Mouse (Mus musculus): ENCODE measurements around the gene Pacsin1. TPM values are rescaled to one million over a fixed set of nuclear protein-coding genes. Genes with fewer than 3 reads are reported as not detected.
A peak's percentile ranks its signal among the peaks of the same experiment; 100 is the strongest.

The Pacsin1 gene
- polyA plus RNA-seq, 2 experiments: 2.4 to 4.5 TPM

DNA sequence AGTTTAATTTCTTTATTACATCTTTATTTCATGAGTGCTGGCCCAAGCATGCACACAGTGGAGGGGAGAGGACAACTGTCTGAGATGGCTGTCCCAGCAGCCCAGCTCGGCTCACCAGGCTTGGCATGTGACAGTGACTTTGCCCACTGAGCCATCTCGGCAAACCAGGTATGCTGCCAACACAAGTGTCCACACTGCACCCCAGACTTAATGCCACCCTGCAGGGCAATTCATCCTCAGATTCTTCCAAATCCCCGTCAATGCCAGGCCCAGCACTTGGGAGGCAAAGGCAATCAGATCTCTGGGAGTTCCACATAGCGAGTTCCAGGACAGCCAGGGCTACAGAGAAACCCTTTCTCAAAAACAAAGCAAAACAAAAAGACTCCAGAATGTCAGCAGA, 42.3 kb upstream of the Pacsin1 start:
- no peak overlapping the region for H3K9ac ChIP-seq (ENCODE audit: low read depth, low read length, severe bottlenecking)
- H3K4me3 ChIP-seq (replicated peaks; ENCODE audit: low read length): no peak overlapping the region
- no peak for TF ChIP-seq POLR2A (IDR thresholded peaks at IDR 0.05; ENCODE audit: borderline replicate concordance, extremely low read depth, insufficient read depth, insufficient read length)
- no peak for ATAC-seq (ENCODE audit: low FRiP score, low read depth)
- peaks cover 7% of the 10 kb centered on the region; the same call in 1 of the 2 replicates for H3K36me3 ChIP-seq (ENCODE audit: control insufficient read depth, insufficient read depth, low read length)
- no peaks in the 10 kb centered on the region for H3K27me3 ChIP-seq (ENCODE audit: control insufficient read depth, insufficient read depth, low read length)
- H3K9me3 ChIP-seq (ENCODE audit: control insufficient read depth, low read length): peaks cover 6% of the 10 kb centered on the region
- no peak overlapping the region for H3K27ac ChIP-seq (replicated peaks; ENCODE audit: low read depth, low read length)
- DNase-seq (ENCODE audit: low spot score): no peak
- H3K4me2 ChIP-seq (replicated peaks; ENCODE audit: low read depth, low read length, severe bottlenecking): no peak overlapping the region
- peaks cover 25% of the 10 kb centered on the region; the same call in 1 of the 2 replicates for H3K4me1 ChIP-seq (ENCODE audit: control insufficient read depth, insufficient read depth, low read length)
- WGBS: 83% methylated on average over 4 of the region's 4 CpGs

DNA sequence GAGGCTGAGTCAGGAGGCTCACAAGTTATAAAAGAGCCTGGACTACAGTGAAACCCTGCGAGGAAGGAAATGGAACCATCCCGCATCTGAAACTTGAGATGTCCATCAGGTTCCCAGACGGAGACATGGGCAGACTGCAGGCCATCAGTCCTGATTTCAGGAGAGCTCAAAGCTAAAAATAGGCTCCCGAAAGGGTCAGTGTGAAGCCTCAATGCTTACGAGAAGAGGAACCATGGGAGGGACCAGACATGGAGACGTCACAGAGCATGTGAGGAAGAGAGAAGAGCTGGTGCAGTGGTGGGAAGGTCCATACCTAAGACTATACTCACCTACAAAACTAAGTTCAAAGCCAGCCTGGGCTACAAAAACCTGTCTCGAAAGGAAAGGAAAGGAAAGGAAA, 39.9 kb upstream of the Pacsin1 start:
- H3K4me2 ChIP-seq (replicated peaks; ENCODE audit: low read depth, low read length, severe bottlenecking): no peak overlapping the region
- peaks cover 6% of the 10 kb centered on the region for H3K9me3 ChIP-seq (ENCODE audit: control insufficient read depth, low read length)
- TF ChIP-seq POLR2A (IDR thresholded peaks at IDR 0.05; ENCODE audit: borderline replicate concordance, extremely low read depth, insufficient read depth, insufficient read length): no peak
- ATAC-seq (ENCODE audit: low FRiP score, low read depth): no peak
- 71% methylated on average over 7 of the region's 7 CpGs for WGBS
- no peaks in the 10 kb centered on the region for H3K27me3 ChIP-seq (ENCODE audit: control insufficient read depth, insufficient read depth, low read length)
- DNase-seq (ENCODE audit: low spot score): no peak
- H3K27ac ChIP-seq (replicated peaks; ENCODE audit: low read depth, low read length): no peak overlapping the region
- peaks cover 2% of the 10 kb centered on the region; the same call in 1 of the 2 replicates for H3K36me3 ChIP-seq (ENCODE audit: control insufficient read depth, insufficient read depth, low read length)
- peaks cover 24% of the 10 kb centered on the region for H3K4me1 ChIP-seq (ENCODE audit: control insufficient read depth, insufficient read depth, low read length)
- no peak overlapping the region for H3K9ac ChIP-seq (ENCODE audit: low read depth, low read length, severe bottlenecking)
- no peak overlapping the region for H3K4me3 ChIP-seq (replicated peaks; ENCODE audit: low read length)

DNA sequence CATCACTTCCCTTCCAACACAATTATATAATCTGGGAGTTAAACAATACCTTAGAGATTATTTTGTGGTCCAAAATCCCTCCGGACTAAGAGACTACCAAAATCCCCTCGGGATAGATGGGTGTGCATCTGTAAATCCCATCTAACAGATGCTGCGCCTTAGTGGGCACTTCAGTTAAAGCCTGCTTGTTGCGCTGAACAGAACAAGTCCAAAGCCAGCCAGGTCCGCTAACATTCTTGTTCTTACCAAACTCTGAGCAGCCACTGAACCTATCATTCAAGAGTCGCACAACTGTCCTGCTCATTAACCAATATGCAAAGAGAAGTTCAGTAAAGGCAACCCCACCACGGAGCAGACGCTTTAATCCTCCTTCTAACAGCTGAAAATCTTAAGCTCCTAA, 34.1 kb upstream of the Pacsin1 start:
- 41% methylated on average over 8 of the region's 8 CpGs for WGBS
- TF ChIP-seq POLR2A (IDR thresholded peaks at IDR 0.05; ENCODE audit: borderline replicate concordance, extremely low read depth, insufficient read depth, insufficient read length): no peak
- ATAC-seq (ENCODE audit: low FRiP score, low read depth) (no peak), DNase-seq (ENCODE audit: low spot score) (no peak)
- Histone ChIP-seq H3K27ac (replicated peaks; ENCODE audit: low read depth, low read length) (no peak overlapping the region), H3K4me2 (replicated peaks; ENCODE audit: low read depth, low read length, severe bottlenecking) (peak overlapping the region; percentile 83), H3K9ac (ENCODE audit: low read depth, low read length, severe bottlenecking) (peak overlapping the region; percentile 99), H3K4me1 (ENCODE audit: control insufficient read depth, insufficient read depth, low read length) (peaks cover 24% of the 10 kb centered on the region), H3K36me3 (ENCODE audit: control insufficient read depth, insufficient read depth, low read length) (0 out of 2 replicates have a peak, but pooled peaks cover 2% of the 10 kb centered on the region), H3K9me3 (ENCODE audit: control insufficient read depth, low read length) (peaks cover 6% of the 10 kb centered on the region), H3K4me3 (replicated peaks; ENCODE audit: low read length) (peak overlapping the region; percentile 97), H3K27me3 (ENCODE audit: control insufficient read depth, insufficient read depth, low read length) (no peaks in the 10 kb centered on the region)

DNA sequence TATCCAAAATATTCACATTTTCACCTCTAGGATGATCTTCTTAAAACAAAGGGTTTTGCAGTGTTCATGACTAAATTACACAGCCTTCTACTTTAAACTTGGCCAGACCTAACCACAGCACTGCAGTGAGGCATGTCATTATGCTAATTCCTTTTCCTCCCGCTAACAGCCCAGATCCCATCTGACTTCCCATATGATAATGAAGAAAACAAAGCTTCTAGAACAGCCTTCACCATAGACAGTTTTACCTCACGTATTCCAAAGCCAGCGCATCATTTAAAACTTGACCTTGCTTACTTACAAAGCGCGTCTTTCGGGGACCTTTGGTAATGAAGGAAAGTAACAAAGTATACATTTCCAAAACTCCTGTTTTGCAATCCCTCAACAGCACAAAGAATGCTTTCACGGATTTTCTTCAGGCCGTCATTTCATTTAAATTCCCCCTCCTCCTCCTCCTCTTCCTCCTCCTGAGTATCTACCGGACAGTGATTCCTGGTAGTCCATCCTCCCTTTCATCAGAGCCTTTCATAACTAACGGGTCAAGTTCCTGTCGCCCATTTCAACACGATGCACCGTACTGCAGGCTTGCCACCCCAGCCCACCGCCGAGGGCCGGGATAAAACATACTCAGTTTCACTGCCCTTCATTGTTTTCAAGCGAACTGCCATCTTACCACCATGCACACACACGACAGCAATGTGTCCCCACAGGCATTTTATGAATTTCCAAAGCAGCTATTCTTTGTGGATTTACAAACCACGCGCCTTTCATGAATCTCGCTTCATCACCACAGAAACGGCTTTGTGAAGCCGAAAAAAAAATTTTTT, 33.4 kb upstream of the Pacsin1 start:
- H3K4me2 ChIP-seq (replicated peaks; ENCODE audit: low read depth, low read length, severe bottlenecking): peak overlapping the region; percentile 83
- peak overlapping the region; percentile 99 for H3K9ac ChIP-seq (ENCODE audit: low read depth, low read length, severe bottlenecking)
- 0 out of 2 replicates have a peak, but pooled peaks cover 2% of the 10 kb centered on the region for H3K36me3 ChIP-seq (ENCODE audit: control insufficient read depth, insufficient read depth, low read length)
- peak overlapping the region; percentile 97 for H3K4me3 ChIP-seq (replicated peaks; ENCODE audit: low read length)
- no peak for TF ChIP-seq POLR2A (IDR thresholded peaks at IDR 0.05; ENCODE audit: borderline replicate concordance, extremely low read depth, insufficient read depth, insufficient read length)
- H3K4me1 ChIP-seq (ENCODE audit: control insufficient read depth, insufficient read depth, low read length): peaks cover 26% of the 10 kb centered on the region
- H3K27me3 ChIP-seq (ENCODE audit: control insufficient read depth, insufficient read depth, low read length): no peaks in the 10 kb centered on the region
- H3K9me3 ChIP-seq (ENCODE audit: control insufficient read depth, low read length): peaks cover 6% of the 10 kb centered on the region
- DNase-seq (ENCODE audit: low spot score) (no peak), ATAC-seq (ENCODE audit: low FRiP score, low read depth) (no peak)
- H3K27ac ChIP-seq (replicated peaks; ENCODE audit: low read depth, low read length): peak overlapping the region; percentile 96
- 3% methylated on average over 23 of the region's 23 CpGs for WGBS

DNA sequence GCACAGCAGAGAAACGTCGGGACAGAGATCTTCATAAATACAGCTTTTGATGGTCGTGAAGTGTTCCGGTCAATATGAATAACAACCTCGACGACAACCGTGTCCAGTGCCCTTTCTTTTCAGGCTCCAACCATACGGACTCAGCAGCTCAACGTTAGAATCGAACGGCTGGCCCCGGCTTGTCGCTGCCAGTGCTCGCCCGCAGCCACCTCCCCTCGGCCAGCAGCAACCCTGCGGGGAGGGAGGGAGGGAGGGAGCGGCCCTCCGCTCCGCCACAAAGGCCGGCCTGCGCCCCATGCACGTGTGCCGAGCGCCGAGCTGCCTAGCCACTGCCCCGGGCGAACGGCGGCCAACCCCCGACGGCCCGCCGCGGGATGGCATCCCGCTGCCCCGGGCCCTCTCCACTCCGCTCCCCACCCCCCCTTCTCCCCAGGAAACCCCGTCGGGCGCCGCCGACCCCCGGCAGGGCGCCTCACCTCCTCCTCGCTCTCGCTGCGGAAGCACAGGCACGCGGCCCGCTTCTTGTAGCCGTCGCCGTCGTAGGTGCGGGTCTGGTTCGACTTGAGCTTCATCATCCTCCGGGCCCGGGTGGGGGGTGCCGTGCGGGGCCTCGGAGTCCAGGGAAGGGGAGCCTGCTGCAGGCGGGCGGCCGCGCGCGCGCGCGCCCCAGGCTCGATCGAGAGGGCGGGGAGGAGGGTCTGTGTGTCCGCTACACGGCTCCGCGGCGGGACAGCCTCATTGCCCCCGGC, 32.5 kb upstream of the Pacsin1 start:
- peak overlapping the region; percentile 99 for H3K9ac ChIP-seq (ENCODE audit: low read depth, low read length, severe bottlenecking)
- WGBS: 0% methylated on average over 43 of the region's 80 CpGs
- peak overlapping the region; percentile 97 for H3K4me3 ChIP-seq (replicated peaks; ENCODE audit: low read length)
- peaks cover 2% of the 10 kb centered on the region for H3K9me3 ChIP-seq (ENCODE audit: control insufficient read depth, low read length)
- 0 out of 2 replicates have a peak, but pooled peaks cover 2% of the 10 kb centered on the region for H3K36me3 ChIP-seq (ENCODE audit: control insufficient read depth, insufficient read depth, low read length)
- ATAC-seq (ENCODE audit: low FRiP score, low read depth) (peak; percentile 41), DNase-seq (ENCODE audit: low spot score) (peak; percentile 38)
- peaks cover 26% of the 10 kb centered on the region for H3K4me1 ChIP-seq (ENCODE audit: control insufficient read depth, insufficient read depth, low read length)
- H3K4me2 ChIP-seq (replicated peaks; ENCODE audit: low read depth, low read length, severe bottlenecking): peak overlapping the region; percentile 83
- no peak for TF ChIP-seq POLR2A (IDR thresholded peaks at IDR 0.05; ENCODE audit: borderline replicate concordance, extremely low read depth, insufficient read depth, insufficient read length)
- no peaks in the 10 kb centered on the region for H3K27me3 ChIP-seq (ENCODE audit: control insufficient read depth, insufficient read depth, low read length)
- peak overlapping the region; percentile 96 for H3K27ac ChIP-seq (replicated peaks; ENCODE audit: low read depth, low read length)
